Mouse (Mus musculus) forebrain, embryonic 13.5 days (tissue): Measurements from ENCODE around the gene Gpc1. TPM values are rescaled to one million over a fixed set of nuclear protein-coding genes. Genes with fewer than 3 reads are reported as not detected.

ENCODE experiments used
- ATAC-seq: fragments of 200-750 bp; cut with Nextera tagmentation; 2 replicates; pipeline ENCODE4 v1.8.0; 2017
- H3K27ac ChIP-seq: fragments of 300-500 bp; sonication (generic); 2 replicates; pipeline ENCODE4 v1.5.1; 2015; ENCODE audit warnings: inconsistent platforms, mild to moderate bottlenecking, moderate library complexity
- H3K27me3 ChIP-seq: fragments of 300-500 bp; sonication (generic); 2 replicates; pipeline ENCODE4 v1.6.1; 2015; ENCODE audit warnings: mild to moderate bottlenecking, inconsistent platforms
- H3K36me3 ChIP-seq: fragments of 300-500 bp; sonication (generic); 2 replicates; pipeline ENCODE4 v1.6.1; 2015; ENCODE audit warnings: mild to moderate bottlenecking, inconsistent platforms; ENCODE audit not compliant: poor library complexity, severe bottlenecking
- H3K4me1 ChIP-seq: fragments of 300-500 bp; sonication (generic); 2 replicates; pipeline ENCODE4 v1.6.1; 2015; ENCODE audit warnings: inconsistent platforms
- H3K4me2 ChIP-seq: fragments of 300-500 bp; sonication (generic); 2 replicates; pipeline ENCODE4 v1.6.1; 2015; ENCODE audit warnings: inconsistent platforms, mild to moderate bottlenecking, moderate library complexity
- H3K4me3 ChIP-seq: fragments of 300-500 bp; sonication (generic); 2 replicates; pipeline ENCODE4 v1.5.1; 2015; ENCODE audit warnings: mild to moderate bottlenecking, inconsistent platforms
- H3K9ac ChIP-seq: fragments of 300-500 bp; sonication (generic); 2 replicates; pipeline ENCODE4 v1.6.1; 2015; ENCODE audit warnings: mild to moderate bottlenecking, inconsistent platforms
- H3K9me3 ChIP-seq: fragments of 300-500 bp; sonication (generic); replicated peaks from 2 replicates; pipeline ENCODE4 v1.6.1; 2016; ENCODE audit warnings: inconsistent platforms
- WGBS: fragments of 180-500 bp; shearing (Covaris S2); methylation state at CpG from one replicate; pipeline ENCODE4 v1.1.7; 2015; 5-methylcytosine and 5-hydroxymethylcytosine counted together
- polyA plus RNA-seq: library from polyadenylated mRNA; unstranded; fragments of >200 nt; fragmentation: Nextera tagmentation; extraction: Ambion mirVana; gene quantifications from 2 replicates; pipeline ENCODE4 v1.2.1, GENCODE M21; 2015

Gpc1 gene
- polyA plus RNA-seq, 1 experiment from 2014 or later: 115 TPM

GRCm38 (mm10) chr1:92872666-92873065 is 41.2 kb downstream of the Gpc1 start:
- Histone ChIP-seq H3K4me2 (no peak overlapping the region), H3K36me3 (no peaks in the 10 kb centered on the region), H3K4me3 (no peak overlapping the region), H3K4me1 (no peaks in the 10 kb centered on the region), H3K9me3 (no peaks in the 10 kb centered on the region), H3K27ac (no peak overlapping the region), H3K9ac (no peak overlapping the region), H3K27me3 (no peaks in the 10 kb centered on the region)
- ATAC-seq: no peak
- 89% methylated on average over 7 of the region's 7 CpGs for WGBS

GRCm38 (mm10) chr1:92874011-92874410 is 42.6 kb downstream of the Gpc1 start:
- H3K27me3 ChIP-seq: no peaks in the 10 kb centered on the region
- H3K36me3 ChIP-seq: no peaks in the 10 kb centered on the region
- no peak overlapping the region for H3K4me2 ChIP-seq
- no peak overlapping the region for H3K27ac ChIP-seq
- no peak for ATAC-seq
- 35% methylated on average over 3 of the region's 3 CpGs for WGBS
- H3K9me3 ChIP-seq: no peaks in the 10 kb centered on the region
- H3K9ac ChIP-seq: no peak overlapping the region
- no peaks in the 10 kb centered on the region for H3K4me1 ChIP-seq
- H3K4me3 ChIP-seq: no peak overlapping the region

GRCm38 (mm10) chr1:92875360-92876111 is 44.1 kb downstream of the Gpc1 start:
- Histone ChIP-seq H3K4me2 (no peak overlapping the region), H3K27ac (no peak overlapping the region), H3K4me3 (no peak overlapping the region), H3K36me3 (no peaks in the 10 kb centered on the region), H3K9ac (no peak overlapping the region), H3K9me3 (no peaks in the 10 kb centered on the region), H3K27me3 (no peaks in the 10 kb centered on the region), H3K4me1 (no peaks in the 10 kb centered on the region)
- no peak for ATAC-seq
- 88% methylated on average over 8 of the region's 8 CpGs for WGBS

GRCm38 (mm10) chr1:92877431-92877978 is 46.1 kb downstream of the Gpc1 start:
- Histone ChIP-seq H3K4me1 (no peaks in the 10 kb centered on the region), H3K9me3 (no peaks in the 10 kb centered on the region), H3K36me3 (no peaks in the 10 kb centered on the region), H3K9ac (no peak overlapping the region), H3K27ac (no peak overlapping the region), H3K4me2 (no peak overlapping the region), H3K27me3 (no peaks in the 10 kb centered on the region), H3K4me3 (no peak overlapping the region)
- no peak for ATAC-seq
- WGBS: 68% methylated on average over 12 of the region's 12 CpGs

GRCm38 (mm10) chr1:92878066-92878741 is 46.8 kb downstream of the Gpc1 start:
- Histone ChIP-seq H3K27ac (no peak overlapping the region), H3K4me3 (no peak overlapping the region), H3K27me3 (no peaks in the 10 kb centered on the region), H3K9me3 (no peaks in the 10 kb centered on the region), H3K4me1 (no peaks in the 10 kb centered on the region), H3K4me2 (no peak overlapping the region), H3K9ac (no peak overlapping the region), H3K36me3 (no peaks in the 10 kb centered on the region)
- no peak for ATAC-seq
- 88% methylated on average over 13 of the region's 13 CpGs for WGBS

- no peak overlapping the region for H3K9ac ChIP-seq
- no peak overlapping the region for H3K4me2 ChIP-seq
- H3K36me3 ChIP-seq: no peaks in the 10 kb centered on the region
- peak; percentile 53; the same call in 1 of the 2 replicates for ATAC-seq
- WGBS: 85% methylated on average over 12 of the region's 12 CpGs
- no peaks in the 10 kb centered on the region for H3K27me3 ChIP-seq
- no peaks in the 10 kb centered on the region for H3K4me1 ChIP-seq
- no peak overlapping the region for H3K4me3 ChIP-seq
- H3K27ac ChIP-seq: no peak overlapping the region
- no peaks in the 10 kb centered on the region for H3K9me3 ChIP-seq
These were observed 47.8 kb downstream of the Gpc1 start for GRCm38 (mm10) chr1:92879266-92879665.

GRCm38 (mm10) chr1:92880101-92880500 is 48.7 kb downstream of the Gpc1 start:
- WGBS: 81% methylated on average over 5 of the region's 5 CpGs
- Histone ChIP-seq H3K4me3 (no peak overlapping the region), H3K27ac (no peak overlapping the region), H3K36me3 (no peaks in the 10 kb centered on the region), H3K27me3 (no peaks in the 10 kb centered on the region), H3K9me3 (no peaks in the 10 kb centered on the region), H3K4me2 (no peak overlapping the region), H3K4me1 (no peaks in the 10 kb centered on the region), H3K9ac (no peak overlapping the region)
- no peak for ATAC-seq

- Histone ChIP-seq H3K27ac (no peak overlapping the region), H3K9ac (no peak overlapping the region), H3K9me3 (no peaks in the 10 kb centered on the region), H3K4me2 (no peak overlapping the region), H3K4me1 (no peaks in the 10 kb centered on the region), H3K27me3 (no peaks in the 10 kb centered on the region), H3K36me3 (no peaks in the 10 kb centered on the region), H3K4me3 (no peak overlapping the region)
- WGBS: 91% methylated on average over 6 of the region's 6 CpGs
- no peak for ATAC-seq
These were observed 50.5 kb downstream of the Gpc1 start for GRCm38 (mm10) chr1:92881982-92882381.

GRCm38 (mm10) chr1:92888901-92889655 is 57.6 kb downstream of the Gpc1 start:
- ATAC-seq: no peak
- 76% methylated on average over 7 of the region's 7 CpGs for WGBS

GRCm38 (mm10) chr1:92892791-92893190 is 61.3 kb downstream of the Gpc1 start:
- no peak for ATAC-seq

More at GRCm38 (mm10) chr1:92888901-92889655, 57.6 kb downstream of the Gpc1 start:
- Histone ChIP-seq H3K4me3 (no peak overlapping the region), H3K4me2 (no peak overlapping the region), H3K27me3 (no peaks in the 10 kb centered on the region), H3K4me1 (no peaks in the 10 kb centered on the region), H3K36me3 (no peaks in the 10 kb centered on the region), H3K27ac (no peak overlapping the region), H3K9me3 (no peaks in the 10 kb centered on the region), H3K9ac (no peak overlapping the region)

GRCm38 (mm10) chr1:92893896-92894295 is 62.5 kb downstream of the Gpc1 start:
- no peak overlapping the region for H3K4me3 ChIP-seq
- no peak for ATAC-seq
- no peak overlapping the region for H3K4me2 ChIP-seq
- H3K36me3 ChIP-seq: no peaks in the 10 kb centered on the region
- no peak overlapping the region for H3K27ac ChIP-seq
- no peaks in the 10 kb centered on the region for H3K9me3 ChIP-seq
- no peaks in the 10 kb centered on the region for H3K4me1 ChIP-seq
- 74% methylated on average over 3 of the region's 3 CpGs for WGBS
- 0 out of 2 replicates have a peak, but pooled peaks cover 3% of the 10 kb centered on the region for H3K27me3 ChIP-seq
- no peak overlapping the region for H3K9ac ChIP-seq

More at GRCm38 (mm10) chr1:92892791-92893190, 61.3 kb downstream of the Gpc1 start:
- no peak overlapping the region for H3K9ac ChIP-seq
- no peaks in the 10 kb centered on the region for H3K27me3 ChIP-seq
- no peak overlapping the region for H3K27ac ChIP-seq
- no peak overlapping the region for H3K4me2 ChIP-seq
- no peaks in the 10 kb centered on the region for H3K4me1 ChIP-seq
- H3K9me3 ChIP-seq: no peaks in the 10 kb centered on the region
- no peak overlapping the region for H3K4me3 ChIP-seq
- no peaks in the 10 kb centered on the region for H3K36me3 ChIP-seq
- WGBS: 72% methylated on average over 3 of the region's 3 CpGs

GRCm38 (mm10) chr1:92895089-92895488 is 63.6 kb downstream of the Gpc1 start:
- WGBS: 11% methylated on average over 3 of the region's 3 CpGs
- no peak overlapping the region for H3K27ac ChIP-seq

More at GRCm38 (mm10) chr1:92895089-92895488, 63.6 kb downstream of the Gpc1 start:
- Histone ChIP-seq H3K4me3 (no peak overlapping the region), H3K4me1 (no peaks in the 10 kb centered on the region), H3K27me3 (peaks cover 10% of the 10 kb centered on the region; the same call in 1 of the 2 replicates), H3K36me3 (no peaks in the 10 kb centered on the region), H3K4me2 (no peak overlapping the region), H3K9me3 (no peaks in the 10 kb centered on the region), H3K9ac (no peak overlapping the region)
- ATAC-seq: peak; percentile 82
